Mouse (Mus musculus): Measurements from ENCODE around the gene Kif26a.

GRCm38 (mm10) chr12:112215545-112215944, 69.5 kb downstream of the Kif26a start:
- TF ChIP-seq CTCF (IDR thresholded peaks at IDR 0.05; ENCODE audit: low read depth) (no peak), EP300 (IDR thresholded peaks at IDR 0.05; ENCODE audit: low read depth) (no peak)
